Mouse (Mus musculus) left cerebral cortex, adult 11 months (tissue): ENCODE data around the gene Stx1a.
"Not testable (repeated sequence)": the region's sequence is repeated elsewhere in the genome, so short reads cannot be mapped to it uniquely, and the experiment has no call there.

Experiments used
- DNase-seq: peaks from one replicate; pipeline ENCODE4 v3.0.0; 2022; ENCODE audit warnings: low spot score

Gene Stx1a

DNA sequence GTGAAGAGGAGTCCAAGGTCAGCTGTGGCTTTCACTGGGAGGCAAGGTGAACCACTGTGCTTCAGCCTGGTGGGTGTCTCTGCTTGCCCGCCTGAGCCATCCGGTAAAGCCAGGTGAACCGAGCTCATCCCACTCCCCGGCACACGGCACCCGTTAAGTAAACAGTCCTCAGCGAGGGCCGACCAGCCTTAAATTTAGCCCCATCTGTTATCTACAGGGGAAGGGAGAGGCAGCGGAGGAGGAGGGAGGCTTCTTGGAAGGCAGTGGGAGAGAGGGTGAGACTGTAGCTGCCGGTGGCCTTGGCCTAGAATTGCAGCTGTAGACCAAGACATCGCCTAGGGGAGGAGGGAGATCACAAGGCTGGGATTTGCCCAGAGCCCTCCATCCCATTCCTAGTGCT is 17.5 kb downstream of the Stx1a start:
- DNase-seq: no peak

DNA sequence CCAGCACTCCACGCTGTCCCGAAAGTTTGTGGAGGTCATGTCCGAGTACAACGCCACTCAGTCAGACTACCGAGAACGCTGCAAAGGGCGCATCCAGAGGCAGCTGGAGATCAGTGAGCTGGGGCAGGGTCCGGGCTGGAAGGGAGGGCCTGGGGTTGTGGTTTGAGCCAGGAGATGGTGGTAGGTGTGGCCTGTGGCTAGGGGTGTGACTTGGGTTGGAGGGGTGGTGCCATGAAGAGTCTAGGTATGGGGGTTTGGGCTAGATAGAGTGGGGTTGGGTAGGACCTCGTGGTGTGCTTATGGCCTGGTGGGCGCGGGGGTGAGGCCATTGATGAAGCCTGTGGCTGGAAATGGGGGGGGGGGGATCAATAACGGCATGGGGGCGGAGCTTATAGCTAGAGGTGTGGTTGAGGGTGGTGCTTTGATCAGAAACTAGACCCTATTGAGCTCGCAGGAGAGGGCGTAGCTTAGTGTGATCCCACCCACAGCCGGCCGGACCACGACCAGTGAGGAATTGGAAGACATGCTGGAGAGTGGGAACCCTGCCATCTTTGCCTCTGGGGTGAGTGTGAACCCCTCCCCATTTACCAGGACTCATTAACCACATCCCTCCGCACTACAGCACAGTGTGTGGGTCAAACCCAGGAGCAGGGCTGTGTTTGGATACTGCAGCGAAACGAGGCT is 19.0 kb downstream of the Stx1a start:
- no peak for DNase-seq

DNA sequence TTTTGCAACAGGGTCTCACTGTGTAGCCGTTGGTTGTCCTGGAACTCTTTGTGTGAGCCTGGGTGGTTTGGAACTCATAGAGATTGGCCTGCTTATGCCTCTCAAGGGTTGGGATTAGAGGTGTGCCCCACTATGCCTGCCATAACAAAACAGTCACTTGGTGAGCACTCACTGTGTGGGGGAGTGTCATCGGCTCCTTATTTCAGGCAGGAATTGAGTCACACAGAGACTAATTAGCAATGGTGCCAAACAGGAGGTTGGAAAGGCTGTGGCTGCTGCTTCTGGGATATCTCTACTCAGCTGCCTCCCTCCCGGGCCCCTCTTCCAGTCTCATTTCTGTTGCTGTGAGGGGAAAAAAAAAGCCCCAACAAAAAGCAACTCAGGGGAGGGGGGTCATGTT is 21.3 kb downstream of the Stx1a start:
- DNase-seq: no peak

DNA sequence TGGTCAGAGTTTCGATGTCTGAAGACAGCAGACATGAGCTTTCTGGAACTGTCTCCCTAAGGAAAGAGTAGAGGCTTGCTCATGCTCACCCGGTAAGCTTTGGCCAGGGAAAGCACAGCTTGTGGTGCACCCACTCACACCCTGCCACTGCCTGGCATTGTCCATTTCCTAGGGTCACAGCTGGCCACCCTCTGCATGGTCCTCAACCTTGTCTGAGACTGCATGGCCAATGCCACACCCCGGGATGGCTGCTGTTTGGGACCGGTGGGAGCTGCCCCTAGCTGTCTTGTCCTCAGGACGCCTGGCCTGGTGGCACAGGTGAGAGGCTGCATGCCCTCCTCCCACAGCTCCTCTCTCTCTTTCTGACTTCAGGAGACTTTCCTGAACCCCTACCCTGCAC is 25.3 kb downstream of the Stx1a start:
- DNase-seq: no peak

DNA sequence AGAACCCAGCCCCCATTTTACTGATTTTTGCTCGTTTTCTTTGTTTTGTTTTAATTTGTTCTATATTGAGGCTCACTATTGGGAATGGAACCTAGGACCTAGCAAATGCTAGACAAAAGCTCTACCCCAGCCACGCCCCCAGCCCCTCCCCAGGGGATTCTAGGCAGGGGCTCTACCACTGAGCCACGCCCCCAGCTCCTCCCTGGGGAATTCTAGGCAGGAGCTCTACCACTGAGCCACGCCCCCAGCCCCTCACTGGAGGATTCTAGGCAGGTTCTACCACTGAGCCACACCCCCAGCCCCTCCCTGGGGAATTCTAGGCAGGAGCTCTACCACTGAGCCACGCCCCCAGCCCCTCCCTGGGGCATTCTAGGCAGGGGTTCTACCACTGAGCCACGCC is 26.0 kb downstream of the Stx1a start:
- not testable (repeated sequence) for DNase-seq

DNA sequence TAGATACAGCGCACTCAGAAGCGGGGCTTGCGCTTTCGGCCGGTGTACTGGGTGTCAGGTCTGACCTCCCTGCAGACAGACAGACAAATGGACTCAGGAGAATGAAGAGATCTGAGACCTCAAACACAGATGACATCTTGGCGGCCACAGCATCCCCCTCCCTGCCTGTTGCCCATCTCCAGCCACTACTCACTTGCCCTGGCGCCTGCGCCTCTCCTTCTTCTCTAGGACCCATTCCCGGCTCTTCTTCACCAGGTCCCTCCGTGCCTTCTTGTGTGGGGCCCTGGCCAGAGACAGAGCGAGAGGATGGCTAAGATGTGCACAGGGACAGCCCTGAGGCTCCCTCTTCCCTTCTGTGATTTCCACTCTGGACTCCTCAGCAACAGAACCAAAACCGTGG is 30.1 kb downstream of the Stx1a start:
- no peak for DNase-seq

DNA sequence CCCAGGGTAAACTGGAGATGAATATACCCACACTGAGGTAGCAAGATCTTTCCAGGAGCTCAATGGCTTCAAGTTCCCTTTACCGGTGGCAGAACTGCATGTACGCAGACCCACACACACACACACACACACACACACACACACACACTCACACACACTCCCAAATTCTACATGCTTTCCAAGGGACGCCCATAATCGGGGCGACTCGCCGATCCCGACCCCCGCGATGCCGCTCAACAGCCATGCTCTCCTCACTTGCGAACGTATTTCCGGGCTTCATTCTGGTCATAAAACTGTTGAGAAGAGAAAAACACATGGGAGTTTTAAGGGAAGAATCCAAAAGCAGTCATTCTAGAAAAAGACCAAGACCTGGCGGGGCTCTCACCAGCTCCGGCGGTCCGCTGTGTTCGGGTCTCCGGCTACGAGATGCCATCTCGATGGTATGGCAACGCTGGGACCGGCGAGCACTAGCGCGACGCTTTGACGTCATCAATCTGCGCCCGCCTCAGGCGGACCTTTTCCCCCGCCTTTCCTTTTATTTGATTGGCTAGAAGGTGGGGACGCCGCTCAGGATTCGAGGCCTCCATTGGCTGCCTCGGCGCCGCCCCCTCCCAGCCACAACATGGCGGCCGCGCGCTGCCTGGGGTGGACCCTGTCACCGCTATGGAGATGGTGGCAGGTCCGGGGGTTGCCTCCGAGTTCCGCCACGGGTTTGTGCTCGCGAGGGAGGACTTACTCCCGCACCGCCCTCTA is 40.5 kb downstream of the Stx1a start, which contains the start of gene Dnajc30:
Gene Dnajc30, plus strand, starts transcription at position 574 of the 753 bp plus-strand sequence.
- peak; percentile 97 for DNase-seq

DNA sequence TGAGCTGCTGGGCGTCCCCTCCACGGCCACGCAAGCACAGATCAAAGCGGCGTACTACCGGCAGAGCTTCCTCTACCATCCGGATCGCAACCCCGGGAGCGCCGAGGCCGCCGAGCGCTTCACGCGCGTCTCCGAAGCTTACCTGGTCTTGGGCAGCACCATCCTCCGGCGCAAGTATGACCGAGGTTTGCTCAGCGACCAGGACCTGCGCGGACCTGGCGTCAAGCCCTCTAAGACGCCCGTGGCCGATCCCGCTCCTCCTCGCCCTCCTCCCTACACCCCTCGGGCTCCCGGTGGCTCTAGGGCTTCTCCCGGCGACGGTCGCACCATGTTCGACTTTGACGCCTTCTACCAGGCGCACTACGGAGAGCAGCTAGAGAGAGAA is 41.1 kb downstream of the Stx1a start:
- no peak for DNase-seq

DNA sequence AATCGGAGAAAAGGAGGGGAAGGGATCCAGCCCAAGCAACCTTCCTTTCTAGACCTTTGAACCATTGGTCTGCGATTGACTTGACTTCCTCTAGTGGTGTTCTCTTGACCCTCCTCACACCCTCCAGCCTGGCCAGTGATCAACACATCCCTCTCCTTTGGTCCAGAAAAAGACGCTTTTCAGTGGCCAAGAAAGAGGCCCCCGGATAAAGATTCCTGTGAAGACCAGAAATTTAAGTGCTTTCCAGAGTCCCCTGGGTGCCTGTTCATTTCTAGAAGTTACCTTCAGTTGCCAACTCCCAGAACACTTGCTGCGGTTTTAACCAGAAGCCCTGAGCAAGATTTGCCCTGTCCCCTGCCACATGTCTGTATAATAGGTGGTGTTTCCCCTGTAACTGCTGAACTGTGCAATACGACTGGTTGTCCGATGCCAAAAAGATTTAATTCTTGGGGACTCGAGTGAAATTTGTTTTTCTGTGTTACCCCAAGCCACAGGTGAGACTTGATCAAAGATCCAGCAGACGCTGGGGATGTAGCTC is 41.7 kb downstream of the Stx1a start, which contains the start of gene Bud23:
Gene Bud23, minus strand, starts transcription at position 51 of the 538 bp plus-strand sequence.
- DNase-seq: not testable (repeated sequence)

DNA sequence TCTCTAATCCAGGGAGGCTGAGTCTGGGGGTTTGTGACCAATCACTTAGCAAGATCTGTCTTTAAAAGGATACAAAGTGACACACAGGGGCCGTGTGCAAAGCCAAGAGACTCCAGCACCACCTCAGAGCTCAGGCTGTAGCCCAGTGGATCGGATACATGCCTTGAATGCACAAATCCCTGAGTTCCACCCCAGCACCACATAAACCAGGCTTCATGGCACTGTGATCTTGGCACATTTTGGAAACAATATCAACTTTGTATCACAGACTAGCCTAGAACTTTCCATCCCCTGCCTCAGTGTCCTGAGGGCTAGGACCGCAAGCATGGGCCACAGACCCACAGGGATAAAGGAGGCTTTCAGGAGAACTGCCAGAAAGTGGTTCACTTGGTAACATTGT is 42.7 kb downstream of the Stx1a start:
- no peak for DNase-seq

DNA sequence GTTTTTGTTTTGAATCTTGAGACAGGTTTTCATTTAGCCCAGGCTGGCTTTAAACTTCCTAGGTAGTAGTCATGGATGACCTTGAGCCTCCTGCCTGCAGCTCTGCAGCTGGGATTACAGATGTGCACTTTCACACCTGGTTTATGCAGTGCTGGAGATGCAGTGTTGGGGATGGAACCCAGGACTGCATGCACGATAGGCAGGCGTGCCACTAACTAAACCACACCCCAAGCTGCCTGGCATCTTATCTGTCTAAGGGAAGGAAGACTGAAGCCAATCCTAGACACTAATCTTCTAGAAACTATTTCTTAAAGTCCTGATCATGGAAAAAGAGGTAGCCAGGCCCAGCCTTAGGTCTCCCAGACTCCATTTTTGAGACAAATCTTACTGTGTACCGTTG is 47.2 kb downstream of the Stx1a start:
- no peak for DNase-seq

DNA sequence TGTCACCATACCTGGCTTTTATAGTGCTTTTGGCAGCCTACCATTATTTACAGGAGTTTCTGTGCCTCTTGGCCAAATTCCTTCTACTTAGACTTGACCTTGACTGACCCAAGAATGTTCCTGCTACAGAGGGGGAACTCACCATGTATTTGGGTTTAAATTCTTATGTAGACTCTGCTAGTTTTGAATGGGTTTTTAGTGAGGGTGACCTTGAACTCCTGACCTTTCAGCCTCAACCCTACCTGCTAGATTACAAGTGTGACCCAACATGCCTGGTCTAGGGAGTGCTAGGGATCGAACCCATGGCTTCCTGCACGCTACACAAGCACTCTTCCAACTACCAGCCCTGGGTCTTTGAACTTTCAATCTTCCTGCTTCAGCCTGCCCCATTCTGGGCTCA is 48.8 kb downstream of the Stx1a start:
- no peak for DNase-seq

DNA sequence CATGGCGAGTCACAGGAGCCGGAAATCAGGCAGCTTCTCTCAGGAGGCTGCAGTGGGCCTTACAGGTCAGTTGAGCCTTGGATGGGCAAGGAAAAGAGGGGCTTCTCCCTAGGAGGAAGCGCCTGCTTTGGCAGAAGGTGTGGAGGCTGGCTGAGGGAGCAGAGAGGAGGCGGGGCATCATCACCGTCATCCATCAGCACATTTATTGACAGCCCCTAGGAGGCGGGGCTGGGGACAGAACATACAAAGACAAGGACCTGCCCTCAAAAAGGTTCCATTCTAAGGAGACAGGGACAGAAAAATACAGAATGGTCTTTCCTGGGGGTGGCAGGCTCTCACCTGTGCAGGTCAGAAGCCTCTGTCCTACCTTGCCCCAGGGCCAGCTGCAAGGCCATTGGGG is 49.4 kb downstream of the Stx1a start:
- no peak for DNase-seq

DNA sequence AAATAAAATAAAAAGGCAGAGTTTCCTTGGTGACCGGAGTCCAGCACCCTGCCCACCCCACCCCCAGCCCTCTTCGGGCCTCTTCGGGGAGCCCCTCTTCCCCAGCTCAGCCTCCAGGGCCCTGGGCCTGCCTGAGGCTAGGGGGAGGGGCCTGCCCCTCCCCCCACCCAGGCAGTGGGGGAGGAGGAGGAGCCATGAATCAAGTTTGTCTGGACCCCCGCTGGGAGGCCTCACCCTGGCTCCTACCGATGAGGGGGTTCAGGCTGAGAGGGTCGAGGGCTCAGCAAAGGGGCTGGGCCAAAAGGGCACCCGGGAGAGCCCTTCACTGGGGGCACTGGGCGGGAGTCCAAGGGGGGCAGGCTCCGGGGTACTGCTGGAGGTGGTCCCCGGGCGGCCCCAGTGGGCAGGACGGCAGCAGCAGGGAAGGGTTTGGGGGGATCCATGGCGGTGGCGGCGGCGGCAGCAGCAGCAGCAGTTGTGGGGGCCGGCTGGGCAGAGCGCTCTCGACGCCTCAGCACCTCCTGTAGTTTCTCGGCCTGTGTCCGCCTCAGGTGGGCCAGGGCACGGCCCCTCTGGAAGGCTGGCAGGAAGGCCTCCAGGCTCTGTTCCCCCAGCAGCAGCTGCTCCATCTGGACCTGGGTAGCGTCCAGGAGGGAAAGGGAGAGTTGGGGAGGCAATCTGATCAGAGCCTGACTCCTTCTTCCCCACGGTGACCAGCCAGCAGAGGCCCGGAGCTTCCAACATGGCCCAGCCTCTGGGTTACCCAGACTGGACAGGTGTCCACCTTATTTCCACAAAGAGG is 50.3 kb downstream of the Stx1a start:
- DNase-seq: no peak

DNA sequence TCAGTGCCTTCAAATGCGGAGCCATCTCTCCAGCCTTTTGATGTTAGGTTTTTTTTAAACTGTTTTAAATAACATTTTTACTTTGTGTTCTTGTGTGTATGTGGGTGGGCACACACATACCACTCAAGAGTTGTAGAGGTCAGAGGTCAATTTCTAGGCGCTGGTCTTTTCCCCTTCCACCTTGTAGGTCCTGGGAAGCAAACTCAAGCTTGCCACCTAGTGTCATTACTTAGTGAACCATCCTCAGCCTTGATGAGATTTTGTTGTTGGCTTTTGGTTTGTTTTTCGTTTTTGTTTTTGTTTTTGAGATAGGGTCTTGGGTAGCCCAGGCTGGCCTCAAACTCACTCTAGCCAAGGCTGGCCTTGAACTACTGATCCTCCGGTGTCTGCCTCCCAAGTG is 52.4 kb downstream of the Stx1a start:
- no peak for DNase-seq

DNA sequence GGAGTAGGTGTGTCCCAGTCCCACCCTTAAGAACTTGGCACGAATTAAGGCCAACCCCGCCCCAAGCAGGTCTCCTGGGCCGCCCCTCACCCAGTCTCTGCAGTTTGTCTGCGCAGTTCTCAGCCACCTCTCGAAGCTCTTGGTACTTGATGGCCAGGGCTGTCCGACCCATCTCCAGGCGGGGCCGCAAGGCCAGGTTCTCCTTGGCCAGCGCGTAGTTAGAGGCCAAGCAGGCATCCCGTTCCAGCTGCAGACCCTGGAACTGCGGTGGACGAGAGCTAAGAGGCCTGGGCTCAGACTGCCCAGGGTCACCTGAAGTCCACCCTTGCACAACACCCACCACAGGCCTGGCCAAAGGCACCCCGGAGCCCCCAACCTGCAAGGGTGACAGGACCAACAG is 53.1 kb downstream of the Stx1a start:
- no peak for DNase-seq

DNA sequence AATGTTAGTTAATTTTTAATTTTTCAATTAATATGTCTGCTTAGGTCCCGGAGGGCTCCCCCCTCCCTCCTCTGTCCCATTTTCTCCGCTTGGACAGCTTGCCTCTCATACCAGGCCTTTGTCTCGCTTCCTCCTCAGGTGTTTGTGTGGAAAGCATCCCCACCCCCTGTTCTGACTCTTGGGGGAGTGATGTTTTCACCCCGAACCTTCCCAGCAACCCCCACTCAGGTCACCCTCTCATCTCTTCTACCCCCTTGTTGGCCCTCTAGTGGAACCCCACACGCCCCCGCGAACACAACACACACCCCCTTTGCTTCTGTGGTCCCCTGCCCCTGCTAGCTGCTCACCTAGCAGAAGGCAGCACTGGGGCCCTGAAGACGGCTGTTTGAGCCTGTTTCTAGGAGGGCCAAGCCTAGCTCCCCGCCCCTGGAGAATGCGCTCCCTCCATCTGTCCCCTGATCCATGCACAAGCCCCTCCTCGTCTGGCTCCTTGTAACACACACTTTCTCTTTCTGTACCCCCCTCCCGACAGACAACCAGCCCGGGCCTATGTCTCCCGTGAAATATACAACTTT is 53.7 kb downstream of the Stx1a start:
- no peak for DNase-seq

DNA sequence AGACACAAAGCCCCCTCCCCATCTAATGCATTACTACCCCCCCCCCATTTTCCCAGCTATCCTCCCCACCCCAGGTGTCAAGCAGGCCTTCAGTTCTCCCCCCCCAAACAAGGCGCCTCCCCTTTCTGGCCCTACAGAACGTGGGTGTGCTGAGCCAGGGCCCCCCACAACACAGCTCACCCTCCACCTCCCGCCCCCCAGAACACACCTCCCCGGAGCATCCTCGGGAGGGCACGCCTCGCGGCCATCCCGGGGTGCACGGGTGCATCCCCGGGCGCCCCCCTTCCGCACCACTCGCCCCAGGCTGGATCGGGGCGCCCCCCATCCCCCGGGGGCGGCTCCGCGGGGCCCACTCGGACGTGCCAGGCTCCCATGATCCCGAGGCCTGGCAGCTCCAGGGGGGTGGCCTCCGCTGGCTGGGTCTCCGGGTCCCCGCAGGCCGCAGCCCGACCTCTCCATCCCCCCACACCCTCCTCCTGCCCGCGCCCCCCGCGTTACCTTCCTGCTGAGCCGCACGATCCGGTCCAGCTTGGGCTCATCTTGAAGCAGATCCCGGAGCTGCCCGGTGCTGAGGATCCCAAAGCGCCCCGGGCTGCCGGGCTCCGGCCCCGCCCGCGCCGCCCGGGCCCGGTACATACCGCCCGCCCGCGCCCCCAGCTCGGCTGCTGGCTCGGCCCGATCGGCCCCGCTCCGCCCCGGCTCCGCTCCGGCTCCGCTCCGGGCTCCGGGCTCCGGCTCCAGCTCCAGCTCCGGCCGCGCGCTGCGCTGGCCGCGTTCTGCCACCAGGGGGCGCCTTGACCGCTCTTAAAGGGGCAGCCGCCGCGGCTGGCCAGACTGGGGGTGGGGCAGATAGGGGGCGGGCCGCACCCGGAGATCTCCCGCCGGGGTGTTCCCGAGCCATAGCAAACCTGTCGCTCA is 54.5 kb downstream of the Stx1a start, which contains the start of gene Vps37d:
Gene Vps37d, minus strand, starts transcription at position 703 of the 918 bp plus-strand sequence.
- peak; percentile 87 for DNase-seq

DNA sequence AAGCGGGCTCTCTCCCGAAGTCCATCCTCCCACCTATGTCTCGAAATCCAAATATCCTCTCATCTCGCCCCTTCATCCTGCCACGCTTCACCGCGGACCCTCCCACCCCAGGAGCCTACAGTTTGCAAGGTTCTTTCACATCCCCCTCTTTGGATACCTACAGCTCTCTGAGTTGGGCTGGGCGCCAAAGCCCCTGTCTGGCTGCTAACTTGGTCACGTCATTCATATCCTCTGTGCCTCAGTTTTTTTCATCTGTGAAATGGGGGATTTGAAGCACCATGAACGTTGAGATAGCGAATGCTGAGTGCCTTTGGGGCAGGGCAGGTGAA is 55.2 kb downstream of the Stx1a start:
- DNase-seq: no peak

DNA sequence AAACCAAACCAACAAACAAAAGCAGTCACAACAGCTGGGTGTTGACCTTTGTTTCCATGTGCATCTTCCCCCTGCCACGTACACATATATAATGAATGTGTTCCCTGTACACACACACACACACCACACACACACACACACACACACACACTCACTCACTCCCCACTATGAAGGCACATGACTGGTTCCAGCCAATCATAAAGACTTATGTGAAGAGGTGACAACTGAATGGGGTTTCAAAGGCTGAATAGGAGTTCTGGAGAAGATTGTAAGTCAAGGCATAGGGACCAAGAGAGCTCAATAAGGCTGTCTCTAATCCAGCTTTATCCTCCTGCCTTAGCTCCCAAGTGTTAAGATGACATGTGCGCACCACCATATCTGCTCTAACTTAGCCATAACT is 56.3 kb downstream of the Stx1a start:
- DNase-seq: no peak

DNA sequence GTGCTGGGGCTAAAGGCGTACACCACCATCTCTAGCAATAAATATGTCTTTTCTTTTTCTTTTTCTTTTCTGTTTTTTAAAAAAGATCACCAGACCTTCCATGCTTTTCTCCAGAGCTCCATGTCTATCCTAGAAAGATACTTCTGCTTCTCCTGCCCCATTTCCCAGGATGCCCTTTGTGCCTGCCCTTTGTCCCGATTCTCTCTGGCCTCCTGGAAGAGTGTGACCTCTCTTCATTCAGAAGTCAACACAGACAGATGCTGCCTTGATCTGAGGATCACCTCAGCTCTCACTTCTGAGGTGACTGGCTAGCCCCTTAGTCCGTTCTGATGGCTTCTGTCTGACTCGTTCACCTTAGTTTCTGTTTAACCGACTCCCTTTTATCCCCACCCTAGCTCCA is 57.3 kb downstream of the Stx1a start:
- no peak for DNase-seq
